ENCODE assay signal across 27 mouse cellular contexts in the genomic region with DNA sequence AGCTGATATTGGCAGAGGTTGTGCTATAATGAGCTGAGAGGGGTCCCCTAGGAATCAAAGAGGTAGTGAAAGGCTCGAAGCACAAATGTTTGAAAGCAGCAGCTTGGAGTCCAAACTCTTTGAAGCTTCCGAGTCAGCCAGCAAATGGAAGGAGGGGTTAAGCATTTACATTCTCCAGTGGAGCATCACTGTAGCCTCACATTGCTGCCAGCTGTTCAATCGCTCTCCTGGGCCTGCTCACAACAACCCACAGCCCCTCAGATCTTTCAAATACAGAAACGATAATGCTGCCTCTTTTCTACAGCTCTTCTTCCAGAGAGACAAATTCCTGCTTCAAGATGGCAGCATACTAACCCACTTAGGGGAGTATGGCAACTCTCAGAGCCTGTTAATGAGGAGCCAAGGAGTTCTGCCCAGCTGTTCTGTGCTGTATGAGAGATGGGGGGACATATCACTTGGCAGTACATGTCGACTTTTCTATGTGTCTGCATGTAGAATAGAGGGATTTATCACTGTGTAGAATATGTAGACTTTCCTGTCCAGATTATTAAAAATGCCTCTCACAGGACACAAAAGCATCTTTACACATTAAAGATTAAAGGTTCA.
DNase-seq lines count a peak whose midpoint lies in the region; ATAC-seq and TF ChIP-seq lines count a peak whose summit lies in the region.
"Had no signal": no experiment of that assay in that cellular context is flagged by ENCODE, and none has a peak within 500 bp of the region (broad histone marks: within the 10 kb centered on the region; RNA-seq: fewer than 3 reads in every experiment).

No protein-coding gene starts in this region.

- no peaks in the 10 kb centered on the region for H3K9me3 ChIP-seq in hindbrain, embryonic 15.5 days
- H3K9me3 ChIP-seq in hindbrain, embryonic 14.5 days (ENCODE audit: control insufficient read depth, low read length): no peaks in the 10 kb centered on the region
- H3K9me3 ChIP-seq in midbrain, embryonic 14.5 days (ENCODE audit: control insufficient read depth, low read length): no peaks in the 10 kb centered on the region
- no peaks in the 10 kb centered on the region for H3K9me3 ChIP-seq in midbrain, embryonic 10.5 days (replicated peaks)
- no peaks in the 10 kb centered on the region for H3K9me3 ChIP-seq in midbrain, embryonic 16.5 days (replicated peaks; ENCODE audit: control insufficient read depth, low read length, poor library complexity, severe bottlenecking)
- H3K9me3 ChIP-seq in heart, embryonic 12.5 days (replicated peaks): no peaks in the 10 kb centered on the region
- H3K9me3 ChIP-seq: forebrain, embryonic 10.5 days; heart, embryonic 15.5 days; hindbrain, embryonic 10.5 days; hindbrain, embryonic 13.5 days had no signal

- TF ChIP-seq POLR2A in brain, embryonic 14.5 days (IDR thresholded peaks at IDR 0.05; ENCODE audit: borderline replicate concordance, extremely low read depth, insufficient read depth, insufficient read length, poor library complexity, severe bottlenecking): no peak

- peak; percentile 45; the same call in 1 of the 2 replicates for ATAC-seq in hindbrain, embryonic 15.5 days (ENCODE audit: low FRiP score, low read depth)
- ATAC-seq in hindbrain, embryonic 14.5 days (ENCODE audit: low FRiP score): no peak
- ATAC-seq in midbrain, embryonic 14.5 days (ENCODE audit: low FRiP score, low TSS enrichment): 0 out of 2 replicates have a peak, but pooled peaks have one; percentile 15
- ATAC-seq in midbrain, embryonic 16.5 days: peak; percentile 78
- ATAC-seq in heart, embryonic 12.5 days (ENCODE audit: insufficient number of reproducible peaks, low FRiP score): no peak
- ATAC-seq: CD4-positive, CD25-positive, alpha-beta regulatory T cell, adult 4 months; forebrain, postnatal 0 days; inflammation-experienced regulatory T-cells, adult 6 months had no signal

- no peaks in the 10 kb centered on the region for H3K4me1 ChIP-seq in hindbrain, embryonic 15.5 days (replicated peaks)
- no peaks in the 10 kb centered on the region for H3K4me1 ChIP-seq in hindbrain, embryonic 14.5 days (replicated peaks; ENCODE audit: control insufficient read depth, insufficient read depth, low read length)
- H3K4me1 ChIP-seq in midbrain, embryonic 14.5 days (ENCODE audit: control insufficient read depth, insufficient read depth, low read length): no peaks in the 10 kb centered on the region
- H3K4me1 ChIP-seq in midbrain, embryonic 10.5 days: no peaks in the 10 kb centered on the region
- H3K4me1 ChIP-seq in midbrain, embryonic 16.5 days (ENCODE audit: control insufficient read depth, insufficient read depth, low read length): no peaks in the 10 kb centered on the region
- H3K4me1 ChIP-seq in heart, embryonic 12.5 days (replicated peaks): no peaks in the 10 kb centered on the region
- H3K4me1 ChIP-seq: forebrain, embryonic 10.5 days; heart, embryonic 15.5 days; hindbrain, embryonic 10.5 days; hindbrain, embryonic 13.5 days had no signal

- no peaks in the 10 kb centered on the region for H3K27me3 ChIP-seq in hindbrain, embryonic 15.5 days
- H3K27me3 ChIP-seq in hindbrain, embryonic 14.5 days (ENCODE audit: control insufficient read depth, insufficient read depth, low read length): no peaks in the 10 kb centered on the region
- H3K27me3 ChIP-seq in midbrain, embryonic 14.5 days (ENCODE audit: control insufficient read depth, insufficient read depth, low read length): no peaks in the 10 kb centered on the region
- H3K27me3 ChIP-seq in midbrain, embryonic 10.5 days (ENCODE audit: low read depth, poor library complexity, severe bottlenecking): no peaks in the 10 kb centered on the region
- H3K27me3 ChIP-seq in midbrain, embryonic 16.5 days (ENCODE audit: control insufficient read depth, insufficient read depth, low read depth, low read length): no peaks in the 10 kb centered on the region
- H3K27me3 ChIP-seq in heart, embryonic 12.5 days (replicated peaks): no peaks in the 10 kb centered on the region
- H3K27me3 ChIP-seq: heart, embryonic 15.5 days; hindbrain, embryonic 13.5 days had no signal

- no peak for DNase-seq in hindbrain, embryonic 14.5 days (ENCODE audit: low spot score)
- peak; percentile 31 for DNase-seq in midbrain, embryonic 14.5 days
- no peak for DNase-seq in midbrain, embryonic 10.5 days (ENCODE audit: low spot score)
- DNase-seq in brain, embryonic 14.5 days (ENCODE audit: low read depth): peak; percentile 53
- no peak for DNase-seq in kidney, postnatal 25 days
- DNase-seq: adrenal gland, adult 2 months; adrenal gland, postnatal 14 days; cerebellum, adult 11-12 months; cerebellum, adult 8-10 months; cerebellum, postnatal 10 days; cerebellum, postnatal 36 days; forebrain, postnatal 0 days; gastrocnemius, adult 2 months; gastrocnemius, postnatal 14 days; heart, adult 11 months; heart, postnatal 10 days; heart, postnatal 36 days had no signal

- no peak overlapping the region for H3K4me3 ChIP-seq in hindbrain, embryonic 15.5 days
- no peak overlapping the region for H3K4me3 ChIP-seq in hindbrain, embryonic 14.5 days (replicated peaks; ENCODE audit: low read length)
- no peak overlapping the region for H3K4me3 ChIP-seq in midbrain, embryonic 14.5 days (replicated peaks; ENCODE audit: low read depth, low read length)
- H3K4me3 ChIP-seq in midbrain, embryonic 10.5 days: no peak overlapping the region
- H3K4me3 ChIP-seq in midbrain, embryonic 16.5 days (ENCODE audit: low read depth, low read length): no peak overlapping the region
- H3K4me3 ChIP-seq in heart, embryonic 12.5 days: no peak overlapping the region
- H3K4me3 ChIP-seq: forebrain, embryonic 10.5 days; gastrocnemius, adult 2 months; heart, embryonic 15.5 days; hindbrain, embryonic 10.5 days; hindbrain, embryonic 13.5 days had no signal

- no peak for TF ChIP-seq CTCF in brain, embryonic 14.5 days (IDR thresholded peaks at IDR 0.05; ENCODE audit: borderline replicate concordance, extremely low read depth, insufficient read depth, insufficient read length)

- H3K9ac ChIP-seq in hindbrain, embryonic 15.5 days: no peak overlapping the region
- no peak overlapping the region for H3K9ac ChIP-seq in hindbrain, embryonic 14.5 days
- H3K9ac ChIP-seq in midbrain, embryonic 14.5 days (replicated peaks; ENCODE audit: low read length): no peak overlapping the region
- H3K9ac ChIP-seq in midbrain, embryonic 16.5 days (ENCODE audit: low read depth, low read length): no peak overlapping the region
- H3K9ac ChIP-seq in heart, embryonic 12.5 days: no peak overlapping the region
- H3K9ac ChIP-seq: forebrain, postnatal 0 days; heart, embryonic 15.5 days; hindbrain, embryonic 13.5 days had no signal

- H3K36me3 ChIP-seq in hindbrain, embryonic 15.5 days: no peaks in the 10 kb centered on the region
- H3K36me3 ChIP-seq in hindbrain, embryonic 14.5 days (replicated peaks; ENCODE audit: control insufficient read depth, insufficient read depth): no peaks in the 10 kb centered on the region
- no peaks in the 10 kb centered on the region for H3K36me3 ChIP-seq in midbrain, embryonic 14.5 days (ENCODE audit: control insufficient read depth, insufficient read depth, low read length)
- no peaks in the 10 kb centered on the region for H3K36me3 ChIP-seq in midbrain, embryonic 10.5 days
- no peaks in the 10 kb centered on the region for H3K36me3 ChIP-seq in midbrain, embryonic 16.5 days (ENCODE audit: control insufficient read depth, insufficient read depth, low read length)
- no peaks in the 10 kb centered on the region for H3K36me3 ChIP-seq in heart, embryonic 12.5 days
- H3K36me3 ChIP-seq: forebrain, embryonic 10.5 days; heart, embryonic 15.5 days; hindbrain, embryonic 10.5 days; hindbrain, embryonic 13.5 days had no signal

- 65% methylated on average over 5 of the region's 5 CpGs for WGBS in hindbrain, embryonic 15.5 days
- WGBS in hindbrain, embryonic 14.5 days: 61% methylated on average over 5 of the region's 5 CpGs
- 48% methylated on average over 5 of the region's 5 CpGs for WGBS in midbrain, embryonic 14.5 days
- WGBS in midbrain, embryonic 10.5 days: 72% methylated on average over 5 of the region's 5 CpGs
- 47% methylated on average over 5 of the region's 5 CpGs for WGBS in midbrain, embryonic 16.5 days
- 58% methylated on average over 5 of the region's 5 CpGs for WGBS in heart, embryonic 12.5 days

- no peak overlapping the region for H3K27ac ChIP-seq in hindbrain, embryonic 15.5 days (replicated peaks)
- no peak overlapping the region for H3K27ac ChIP-seq in hindbrain, embryonic 14.5 days
- H3K27ac ChIP-seq in midbrain, embryonic 14.5 days (replicated peaks; ENCODE audit: low read depth, low read length): no peak overlapping the region
- no peak overlapping the region for H3K27ac ChIP-seq in midbrain, embryonic 10.5 days (replicated peaks)
- H3K27ac ChIP-seq in midbrain, embryonic 16.5 days (ENCODE audit: low read length): no peak overlapping the region
- H3K27ac ChIP-seq in heart, embryonic 12.5 days (ENCODE audit: poor library complexity, severe bottlenecking): no peak overlapping the region
- H3K27ac ChIP-seq: forebrain, embryonic 10.5 days; gastrocnemius, adult 2 months; heart, embryonic 15.5 days; hindbrain, embryonic 10.5 days; hindbrain, embryonic 13.5 days had no signal

- H3K4me2 ChIP-seq in hindbrain, embryonic 15.5 days: no peak overlapping the region
- no peak overlapping the region for H3K4me2 ChIP-seq in hindbrain, embryonic 14.5 days (replicated peaks)
- no peak overlapping the region for H3K4me2 ChIP-seq in midbrain, embryonic 14.5 days (ENCODE audit: low read length)
- no peak overlapping the region for H3K4me2 ChIP-seq in midbrain, embryonic 16.5 days (ENCODE audit: low read length)
- H3K4me2 ChIP-seq in heart, embryonic 12.5 days: no peak overlapping the region
- H3K4me2 ChIP-seq: heart, embryonic 11.5 days; heart, embryonic 15.5 days; hindbrain, embryonic 13.5 days had no signal

Comparison
In these comparisons a context has a peak if more than half of its experiments do, and no peak if none do; other contexts are left out.
1. ATAC-seq: peak in hindbrain, embryonic 15.5 days (single experiment), midbrain, embryonic 14.5 days (single experiment) and midbrain, embryonic 16.5 days (single experiment); none in hindbrain, embryonic 14.5 days (single experiment) and heart, embryonic 12.5 days (single experiment).
2. DNase-seq: peak in midbrain, embryonic 14.5 days (single experiment) and brain, embryonic 14.5 days (single experiment); none in hindbrain, embryonic 14.5 days (single experiment), midbrain, embryonic 10.5 days (single experiment) and kidney, postnatal 25 days (0 of 2).